Mouse (Mus musculus) CH12.LX (cell line): ENCODE measurements around the gene Cdh8.

Experiments used
- EP300 ChIP-seq: IDR thresholded peaks from 2 replicates; pipeline ENCODE4 v1.6.1; 2011; ENCODE audit warnings: low read length, improper control_type of control experiment
- POLR2AphosphoS2 ChIP-seq: IDR thresholded peaks from 2 replicates; pipeline ENCODE4 v1.6.1; 2011; ENCODE audit warnings: low read depth, low read length, improper control_type of control experiment

DNA sequence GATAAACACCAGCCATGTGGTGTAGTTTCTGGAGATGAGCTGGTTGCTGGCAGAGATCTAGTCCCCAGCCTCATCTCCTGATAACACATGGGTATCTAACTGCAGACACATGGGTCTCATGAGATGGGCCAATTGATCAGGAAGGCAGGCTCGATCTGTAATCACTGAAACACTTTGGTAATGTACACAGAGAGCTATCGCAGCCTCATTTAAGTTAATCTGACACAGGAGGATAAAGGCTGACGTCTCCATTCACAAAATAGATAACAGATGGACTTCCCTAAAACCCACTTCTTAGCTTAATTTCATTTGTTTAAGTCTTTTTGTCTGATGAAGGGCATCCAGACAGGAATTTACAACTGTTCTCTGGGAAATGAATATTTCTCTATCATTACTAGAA, 249.3 kb downstream of the Cdh8 start:
- TF ChIP-seq EP300, result no peak
- no peak for TF ChIP-seq POLR2AphosphoS2
